Mouse (Mus musculus): ENCODE results near the gene Cep41. TPM values are rescaled to one million over a fixed set of nuclear protein-coding genes. Genes with fewer than 3 reads are reported as not detected.

Cep41 gene
- polyA plus RNA-seq, 1 experiment from 2014 or later = 19.5 TPM

- Histone ChIP-seq H3K36me3 (ENCODE audit: poor library complexity, severe bottlenecking) (no peaks in the 10 kb centered on the region), H3K9me3 (replicated peaks) (no peaks in the 10 kb centered on the region), H3K4me1 (peaks cover 61% of the 10 kb centered on the region), H3K4me2 (peak overlapping the region; percentile 61), H3K27ac (peak overlapping the region; percentile 90), H3K4me3 (peak overlapping the region; percentile 29), H3K27me3 (no peaks in the 10 kb centered on the region), H3K9ac (0 out of 2 replicates have a peak overlapping the region, but pooled peaks have one; percentile 46)
- peak; percentile 25 for ATAC-seq
- WGBS = 3% methylated on average over 13 of the region's 13 CpGs
Measured at GRCm38 (mm10) chr6:30617020-30617958, 76.3 kb downstream of the Cep41 start.

GRCm38 (mm10) chr6:30616491-30616941 lies 77.0 kb downstream of the Cep41 start:
- peaks cover 64% of the 10 kb centered on the region for H3K4me1 ChIP-seq
- H3K9ac ChIP-seq = no peak overlapping the region
- H3K36me3 ChIP-seq (ENCODE audit: poor library complexity, severe bottlenecking) = no peaks in the 10 kb centered on the region
- no peak overlapping the region for H3K4me3 ChIP-seq
- H3K4me2 ChIP-seq = peak overlapping the region; percentile 61
- 1% methylated on average over 8 of the region's 8 CpGs for WGBS
- H3K9me3 ChIP-seq (replicated peaks) = no peaks in the 10 kb centered on the region
- H3K27me3 ChIP-seq = no peaks in the 10 kb centered on the region
- no peak for ATAC-seq
- H3K27ac ChIP-seq = peak overlapping the region; percentile 90

GRCm38 (mm10) chr6:30615741-30616140 lies 77.8 kb downstream of the Cep41 start:
- H3K27me3 ChIP-seq = no peaks in the 10 kb centered on the region
- no peak for ATAC-seq
- WGBS = 10% methylated on average over 4 of the region's 4 CpGs
- H3K4me2 ChIP-seq = no peak overlapping the region
- H3K9ac ChIP-seq = 0 out of 2 replicates have a peak overlapping the region, but pooled peaks have one; percentile 12
- no peaks in the 10 kb centered on the region for H3K9me3 ChIP-seq (replicated peaks)
- no peak overlapping the region for H3K4me3 ChIP-seq
- H3K4me1 ChIP-seq = peaks cover 69% of the 10 kb centered on the region
- peak overlapping the region; percentile 90 for H3K27ac ChIP-seq
- H3K36me3 ChIP-seq (ENCODE audit: poor library complexity, severe bottlenecking) = no peaks in the 10 kb centered on the region

- H3K4me3 ChIP-seq = no peak overlapping the region
- peaks cover 69% of the 10 kb centered on the region for H3K4me1 ChIP-seq
- no peaks in the 10 kb centered on the region for H3K27me3 ChIP-seq
- no peak overlapping the region for H3K4me2 ChIP-seq
- H3K9me3 ChIP-seq (replicated peaks) = no peaks in the 10 kb centered on the region
- ATAC-seq = no peak
- H3K27ac ChIP-seq = no peak overlapping the region; the same call in 1 of the 2 replicates
- H3K9ac ChIP-seq = no peak overlapping the region
- no peaks in the 10 kb centered on the region for H3K36me3 ChIP-seq (ENCODE audit: poor library complexity, severe bottlenecking)
- WGBS = 55% methylated on average over 6 of the region's 6 CpGs
Measured at GRCm38 (mm10) chr6:30614251-30614650, 79.3 kb downstream of the Cep41 start.

GRCm38 (mm10) chr6:30611212-30611611 lies 82.3 kb downstream of the Cep41 start:
- ATAC-seq = no peak
- 15% methylated on average over 5 of the region's 5 CpGs for WGBS

GRCm38 (mm10) chr6:30610710-30611109 lies 82.8 kb downstream of the Cep41 start, which contains the start of gene Cpa5:
Gene Cpa5, plus strand, starts transcription at chr6:30611010.
- 53% methylated on average over 7 of the region's 7 CpGs for WGBS
- Histone ChIP-seq H3K4me1 (peaks cover 33% of the 10 kb centered on the region), H3K4me3 (no peak within 1 kb of the TSS), H3K4me2 (no peak within 1 kb of the TSS), H3K36me3 (ENCODE audit: poor library complexity, severe bottlenecking) (no peaks in the 10 kb centered on the region), H3K27me3 (no peaks in the 10 kb centered on the region), H3K9me3 (replicated peaks) (no peaks in the 10 kb centered on the region), H3K27ac (no peak within 1 kb of the TSS; the same call in 1 of the 2 replicates), H3K9ac (no peak within 1 kb of the TSS)
- ATAC-seq = no peak

More at GRCm38 (mm10) chr6:30611212-30611611, 82.3 kb downstream of the Cep41 start:
- H3K9me3 ChIP-seq (replicated peaks) = no peaks in the 10 kb centered on the region
- H3K27me3 ChIP-seq = no peaks in the 10 kb centered on the region
- no peak overlapping the region for H3K9ac ChIP-seq
- H3K36me3 ChIP-seq (ENCODE audit: poor library complexity, severe bottlenecking) = no peaks in the 10 kb centered on the region
- H3K27ac ChIP-seq = no peak overlapping the region; the same call in 1 of the 2 replicates
- no peak overlapping the region for H3K4me2 ChIP-seq
- no peak overlapping the region for H3K4me3 ChIP-seq
- H3K4me1 ChIP-seq = peaks cover 38% of the 10 kb centered on the region

GRCm38 (mm10) chr6:30605672-30606071 lies 87.9 kb downstream of the Cep41 start:
- Histone ChIP-seq H3K4me3 (no peak overlapping the region), H3K4me1 (peaks cover 3% of the 10 kb centered on the region), H3K27ac (no peak overlapping the region), H3K4me2 (no peak overlapping the region), H3K9ac (no peak overlapping the region), H3K9me3 (replicated peaks) (no peaks in the 10 kb centered on the region), H3K36me3 (ENCODE audit: poor library complexity, severe bottlenecking) (no peaks in the 10 kb centered on the region), H3K27me3 (no peaks in the 10 kb centered on the region)
- ATAC-seq = no peak
- WGBS = 90% methylated on average over 5 of the region's 5 CpGs

- no peaks in the 10 kb centered on the region for H3K4me1 ChIP-seq
- no peak overlapping the region for H3K4me3 ChIP-seq
- H3K9ac ChIP-seq = no peak overlapping the region
- no peaks in the 10 kb centered on the region for H3K9me3 ChIP-seq (replicated peaks)
- ATAC-seq = no peak
- no peak overlapping the region for H3K27ac ChIP-seq
- 95% methylated on average over 4 of the region's 4 CpGs for WGBS
- H3K27me3 ChIP-seq = no peaks in the 10 kb centered on the region
- H3K4me2 ChIP-seq = no peak overlapping the region
- H3K36me3 ChIP-seq (ENCODE audit: poor library complexity, severe bottlenecking) = no peaks in the 10 kb centered on the region
Measured at GRCm38 (mm10) chr6:30605111-30605510, 88.4 kb downstream of the Cep41 start.

- no peak overlapping the region for H3K4me3 ChIP-seq
- WGBS = 79% methylated on average over 7 of the region's 7 CpGs
- no peak overlapping the region for H3K9ac ChIP-seq
- no peaks in the 10 kb centered on the region for H3K9me3 ChIP-seq (replicated peaks)
- H3K4me2 ChIP-seq = no peak overlapping the region
- H3K27me3 ChIP-seq = no peaks in the 10 kb centered on the region
- no peak for ATAC-seq
- H3K27ac ChIP-seq = no peak overlapping the region
- no peaks in the 10 kb centered on the region for H3K4me1 ChIP-seq
- no peaks in the 10 kb centered on the region for H3K36me3 ChIP-seq (ENCODE audit: poor library complexity, severe bottlenecking)
Measured at GRCm38 (mm10) chr6:30604342-30604867, 89.1 kb downstream of the Cep41 start.

MicroRNA genes within 50 kb of the gene (microRNA counts, 519-probe panel; counts per million panel counts)
- microRNA mmu-miR-335-3p = 4,079 counts per million, percentile 79 among the panel's probes with 10 or more counts
- microRNA mmu-miR-335-5p = 6,058 counts per million, percentile 96 among the panel's probes with 10 or more counts

Small RNA genes lying within 50 kb of the gene (microRNA-seq; reads per million reads assigned to microRNA genes)
- 55,251 reads per million, percentile 99 among the genes with 10 or more reads in this experiment for gene Mir335

Other genes starting within 250 kb of the Cep41 start
- gene Tmem209, start 184.0 kb downstream of the Cep41 start, polyA plus RNA-seq (2015; fragmentation: Nextera tagmentation; extraction: Ambion mirVana) = 37.6 and 41.4 TPM in 2 replicates
- 0.26 TPM in 1 of 2 replicates, not detected in the other for gene Ssmem1, start 183.9 kb downstream of the Cep41 start, polyA plus RNA-seq (2015; fragmentation: Nextera tagmentation; extraction: Ambion mirVana)
- 4.1 and 5.2 TPM in 2 replicates for gene Cpa2, start 152.2 kb downstream of the Cep41 start, polyA plus RNA-seq (2015; fragmentation: Nextera tagmentation; extraction: Ambion mirVana)
- 3.4 and 3.6 TPM in 2 replicates for gene Cpa4, start 125.4 kb downstream of the Cep41 start, polyA plus RNA-seq (2015; fragmentation: Nextera tagmentation; extraction: Ambion mirVana)
- 0.10 and 0.14 TPM in 2 replicates for gene Cpa5, start 82.7 kb downstream of the Cep41 start, polyA plus RNA-seq (2015; fragmentation: Nextera tagmentation; extraction: Ambion mirVana)
- gene Cpa1, start 54.5 kb downstream of the Cep41 start, polyA plus RNA-seq (2015; fragmentation: Nextera tagmentation; extraction: Ambion mirVana) = 0.96 and 1.3 TPM in 2 replicates
- 443 and 547 TPM in 2 replicates for gene Mest, start 29.8 kb upstream of the Cep41 start, polyA plus RNA-seq (2015; fragmentation: Nextera tagmentation; extraction: Ambion mirVana)
- 28.9 and 32.5 TPM in 2 replicates for gene Copg2, start 203.0 kb upstream of the Cep41 start, polyA plus RNA-seq (2015; fragmentation: Nextera tagmentation; extraction: Ambion mirVana)
- gene Tsga13, start 221.8 kb upstream of the Cep41 start, polyA plus RNA-seq (2015; fragmentation: Nextera tagmentation; extraction: Ambion mirVana) = 0.19 and 0.58 TPM in 2 replicates